Mouse (Mus musculus): ENCODE results near the gene Scp2. TPM values are rescaled to one million over a fixed set of nuclear protein-coding genes. Genes with fewer than 3 reads are reported as not detected.

Gene Scp2
- polyA plus RNA-seq, 1 experiment, result 209 TPM

DNA sequence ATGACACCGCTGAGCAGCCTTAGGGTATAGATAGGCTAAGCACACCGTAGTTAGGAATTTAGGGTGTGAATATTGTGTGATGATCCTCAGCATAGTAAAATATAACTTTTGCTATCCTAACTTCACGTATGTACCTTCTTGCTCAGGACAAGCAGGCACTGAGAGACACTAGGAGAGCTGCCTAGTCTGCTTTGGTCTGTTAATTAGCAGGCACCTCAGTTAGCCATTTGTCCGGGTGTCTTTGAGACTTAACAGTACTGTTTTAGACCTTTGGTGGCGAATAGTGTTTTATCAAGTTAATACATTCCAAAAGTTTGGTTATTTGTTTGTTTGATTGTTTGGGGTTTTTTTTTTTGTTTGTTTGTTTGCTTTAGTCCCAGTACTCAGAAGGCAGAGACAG lies 17.3 kb downstream of the Scp2 start:
- no peak overlapping the region for H3K27ac ChIP-seq (ENCODE audit: insufficient read depth, low read depth, low read length)
- H3K27me3 ChIP-seq (ENCODE audit: control insufficient read depth, insufficient read depth, low read length), result no peaks in the 10 kb centered on the region
- no peaks in the 10 kb centered on the region for H3K36me3 ChIP-seq (ENCODE audit: control insufficient read depth, insufficient read depth, low read length)
- no peaks in the 10 kb centered on the region for H3K4me1 ChIP-seq (ENCODE audit: control insufficient read depth, insufficient read depth, insufficient read length, low read length)
- H3K4me3 ChIP-seq (ENCODE audit: low read depth, low read length), result no peak overlapping the region
- WGBS, result 87% methylated on average over 5 of the region's 5 CpGs
- TF ChIP-seq POLR2A (IDR thresholded peaks at IDR 0.05; ENCODE audit: low read depth, low read length), result no peak
- no peak for TF ChIP-seq CTCF (IDR thresholded peaks at IDR 0.05; ENCODE audit: extremely low read depth, insufficient read length, insufficient replicate concordance, low read depth, low read length)

DNA sequence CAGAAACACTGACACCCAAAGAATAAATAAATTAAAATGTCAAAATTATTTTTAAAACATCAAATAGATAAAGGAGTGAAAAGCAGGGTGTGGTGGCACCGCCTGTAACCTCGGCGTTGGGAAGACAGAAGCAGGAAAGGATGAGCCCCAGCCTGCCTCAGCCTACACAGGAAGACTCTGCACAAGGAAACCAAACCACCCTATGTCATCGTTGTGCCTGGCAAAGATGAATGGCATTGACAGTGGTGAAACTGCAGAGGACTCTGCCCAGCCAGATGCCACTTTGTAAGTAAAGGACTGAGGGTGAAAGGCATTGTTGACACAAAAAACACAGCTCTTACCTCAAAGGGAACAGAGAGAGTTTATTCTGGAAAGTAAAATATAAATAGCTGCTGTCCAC lies 18.5 kb downstream of the Scp2 start:
- Histone ChIP-seq H3K4me3 (ENCODE audit: low read depth, low read length) (no peak overlapping the region), H3K36me3 (ENCODE audit: control insufficient read depth, insufficient read depth, low read length) (no peaks in the 10 kb centered on the region), H3K27ac (ENCODE audit: insufficient read depth, low read depth, low read length) (no peak overlapping the region), H3K27me3 (ENCODE audit: control insufficient read depth, insufficient read depth, low read length) (no peaks in the 10 kb centered on the region), H3K4me1 (ENCODE audit: control insufficient read depth, insufficient read depth, insufficient read length, low read length) (no peaks in the 10 kb centered on the region)
- no peak for TF ChIP-seq CTCF (IDR thresholded peaks at IDR 0.05; ENCODE audit: extremely low read depth, insufficient read length, insufficient replicate concordance, low read depth, low read length)
- 59% methylated on average over 4 of the region's 4 CpGs for WGBS

DNA sequence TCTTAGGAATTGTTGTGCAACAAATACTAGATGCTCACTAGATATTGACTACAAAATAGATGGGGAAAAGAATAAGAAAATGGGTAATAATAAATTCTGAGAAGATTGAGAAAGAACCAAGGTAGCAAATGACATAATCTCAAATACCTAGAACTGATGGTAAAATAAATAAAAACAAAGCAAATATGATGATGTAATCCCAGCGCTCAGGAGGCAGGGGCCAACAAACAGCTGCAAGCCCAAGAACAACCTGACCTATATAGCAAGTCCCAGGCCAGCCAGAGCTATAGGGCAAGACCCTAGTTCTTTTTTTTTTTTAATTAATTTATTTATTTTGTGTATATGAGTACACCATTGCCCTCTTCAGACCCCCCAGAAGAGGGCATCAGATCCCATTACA lies 20.7 kb downstream of the Scp2 start:
- TF ChIP-seq POLR2A (IDR thresholded peaks at IDR 0.05; ENCODE audit: low read depth, low read length), result no peak
- Histone ChIP-seq H3K27ac (ENCODE audit: insufficient read depth, low read depth, low read length) (no peak overlapping the region), H3K4me3 (ENCODE audit: low read depth, low read length) (no peak overlapping the region), H3K4me1 (ENCODE audit: control insufficient read depth, insufficient read depth, insufficient read length, low read length) (no peaks in the 10 kb centered on the region), H3K27me3 (ENCODE audit: control insufficient read depth, insufficient read depth, low read length) (no peaks in the 10 kb centered on the region), H3K36me3 (ENCODE audit: control insufficient read depth, insufficient read depth, low read length) (no peaks in the 10 kb centered on the region)
- WGBS, result 64% methylated on average over 1 of the region's 1 CpGs

DNA sequence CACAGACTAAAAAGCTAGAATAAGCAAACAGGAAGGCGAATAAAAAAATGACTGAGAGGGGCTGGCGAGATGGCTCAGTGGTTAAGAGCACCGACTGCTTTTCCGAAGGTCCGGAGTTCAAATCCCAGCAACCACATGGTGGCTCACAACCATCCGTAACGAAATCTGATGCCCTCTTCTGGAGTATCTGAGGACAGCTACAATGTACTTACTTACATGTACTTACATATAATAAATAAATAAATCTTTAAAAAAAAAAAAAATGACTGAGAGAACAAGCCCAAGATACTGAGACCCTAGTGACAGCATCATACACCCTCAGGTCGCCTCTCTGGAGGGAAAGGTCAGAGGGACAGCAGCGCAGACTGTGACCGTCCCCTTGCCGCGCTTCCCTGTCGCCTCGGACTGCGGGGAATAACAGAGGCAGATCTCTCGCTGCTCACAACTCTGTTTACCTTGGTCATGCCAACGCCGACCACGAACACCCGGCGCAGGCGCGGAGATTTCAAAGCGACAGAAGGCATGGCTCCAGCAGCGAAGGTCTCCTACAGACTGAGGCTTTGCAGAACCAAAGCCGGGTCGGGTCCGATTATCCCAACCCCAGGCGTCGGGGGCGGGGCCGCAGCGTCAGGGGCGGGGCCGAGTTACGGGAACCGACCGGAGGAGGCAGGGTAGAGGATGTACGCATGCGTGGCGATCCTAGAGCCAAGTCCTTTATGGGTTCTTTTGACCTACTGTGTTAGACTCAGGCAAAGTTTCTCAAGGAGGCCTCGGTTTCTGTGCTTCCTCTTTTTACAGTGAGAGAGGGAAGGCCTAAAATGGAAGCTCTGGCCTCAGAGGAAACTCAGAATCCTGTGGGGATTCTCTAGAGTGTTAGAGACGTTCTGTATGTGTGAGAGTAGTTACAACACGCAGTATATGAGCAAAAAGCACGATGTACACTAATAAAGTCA lies 26.6 kb downstream of the Scp2 start:
- no peaks in the 10 kb centered on the region for H3K27me3 ChIP-seq (ENCODE audit: control insufficient read depth, insufficient read depth, low read length)
- peak overlapping the region; percentile 81 for H3K27ac ChIP-seq (ENCODE audit: insufficient read depth, low read depth, low read length)
- 10% methylated on average over 45 of the region's 45 CpGs for WGBS
- no peaks in the 10 kb centered on the region for H3K36me3 ChIP-seq (ENCODE audit: control insufficient read depth, insufficient read depth, low read length)
- TF ChIP-seq CTCF (IDR thresholded peaks at IDR 0.05; ENCODE audit: extremely low read depth, insufficient read length, insufficient replicate concordance, low read depth, low read length) (peak; percentile 7; the same call in 1 of the 2 replicates), POLR2A (IDR thresholded peaks at IDR 0.05; ENCODE audit: low read depth, low read length) (peak; percentile 86; the same call in 1 of the 2 replicates)
- 0 out of 2 replicates have a peak, but pooled peaks cover 3% of the 10 kb centered on the region for H3K4me1 ChIP-seq (ENCODE audit: control insufficient read depth, insufficient read depth, insufficient read length, low read length)
- H3K4me3 ChIP-seq (ENCODE audit: low read depth, low read length), result peak overlapping the region; percentile 99

DNA sequence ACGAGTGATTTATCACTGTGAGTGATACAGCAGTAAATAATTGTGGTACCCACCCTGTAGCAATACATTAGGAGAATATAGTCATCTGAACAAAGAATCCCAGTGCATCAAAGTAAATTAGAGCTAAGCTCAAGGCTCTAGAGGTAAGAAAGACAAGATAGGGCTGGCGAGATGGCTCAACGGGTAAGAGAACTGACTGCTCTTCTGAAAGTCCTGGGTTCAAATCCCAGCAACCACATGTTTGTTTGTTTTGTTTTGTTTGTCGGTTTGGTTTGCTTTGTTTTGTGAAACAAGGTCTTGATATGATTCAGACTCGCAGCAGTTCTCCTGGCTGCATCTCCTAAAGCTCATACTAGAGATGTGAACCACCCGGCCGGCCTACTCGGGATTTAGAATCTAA lies 27.3 kb downstream of the Scp2 start:
- no peaks in the 10 kb centered on the region for H3K27me3 ChIP-seq (ENCODE audit: control insufficient read depth, insufficient read depth, low read length)
- H3K27ac ChIP-seq (ENCODE audit: insufficient read depth, low read depth, low read length), result no peak overlapping the region
- H3K4me1 ChIP-seq (ENCODE audit: control insufficient read depth, insufficient read depth, insufficient read length, low read length), result 0 out of 2 replicates have a peak, but pooled peaks cover 3% of the 10 kb centered on the region
- WGBS, result 87% methylated on average over 8 of the region's 8 CpGs
- no peak for TF ChIP-seq POLR2A (IDR thresholded peaks at IDR 0.05; ENCODE audit: low read depth, low read length)
- no peak for TF ChIP-seq CTCF (IDR thresholded peaks at IDR 0.05; ENCODE audit: extremely low read depth, insufficient read length, insufficient replicate concordance, low read depth, low read length)
- H3K4me3 ChIP-seq (ENCODE audit: low read depth, low read length), result no peak overlapping the region
- H3K36me3 ChIP-seq (ENCODE audit: control insufficient read depth, insufficient read depth, low read length), result peaks cover 2% of the 10 kb centered on the region; the same call in 1 of the 2 replicates

DNA sequence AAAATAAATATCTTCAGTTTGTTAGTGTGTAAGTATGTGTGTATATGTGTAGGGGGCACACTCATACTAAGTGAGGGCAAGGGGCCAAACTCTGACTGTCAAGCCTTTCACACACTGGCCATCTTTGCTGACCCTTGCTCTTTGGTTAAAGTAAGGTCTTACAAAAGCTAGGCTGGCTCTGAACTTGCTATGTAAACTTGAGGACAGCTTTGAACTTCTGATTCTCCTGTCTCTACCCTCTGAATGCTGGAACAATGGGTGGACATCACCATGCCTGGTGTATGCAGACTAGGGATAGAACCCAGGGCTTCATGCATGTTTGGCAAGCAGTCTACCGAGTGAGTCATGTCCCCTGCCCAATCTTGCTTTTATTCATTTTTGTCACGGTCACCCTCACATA lies 28.3 kb downstream of the Scp2 start:
- Histone ChIP-seq H3K4me1 (ENCODE audit: control insufficient read depth, insufficient read depth, insufficient read length, low read length) (0 out of 2 replicates have a peak, but pooled peaks cover 3% of the 10 kb centered on the region), H3K27me3 (ENCODE audit: control insufficient read depth, insufficient read depth, low read length) (no peaks in the 10 kb centered on the region), H3K4me3 (ENCODE audit: low read depth, low read length) (no peak overlapping the region), H3K36me3 (ENCODE audit: control insufficient read depth, insufficient read depth, low read length) (peaks cover 7% of the 10 kb centered on the region), H3K27ac (ENCODE audit: insufficient read depth, low read depth, low read length) (no peak overlapping the region)
- WGBS, result 84% methylated on average over 2 of the region's 2 CpGs
- no peak for TF ChIP-seq CTCF (IDR thresholded peaks at IDR 0.05; ENCODE audit: extremely low read depth, insufficient read length, insufficient replicate concordance, low read depth, low read length)
- no peak for TF ChIP-seq POLR2A (IDR thresholded peaks at IDR 0.05; ENCODE audit: low read depth, low read length)

DNA sequence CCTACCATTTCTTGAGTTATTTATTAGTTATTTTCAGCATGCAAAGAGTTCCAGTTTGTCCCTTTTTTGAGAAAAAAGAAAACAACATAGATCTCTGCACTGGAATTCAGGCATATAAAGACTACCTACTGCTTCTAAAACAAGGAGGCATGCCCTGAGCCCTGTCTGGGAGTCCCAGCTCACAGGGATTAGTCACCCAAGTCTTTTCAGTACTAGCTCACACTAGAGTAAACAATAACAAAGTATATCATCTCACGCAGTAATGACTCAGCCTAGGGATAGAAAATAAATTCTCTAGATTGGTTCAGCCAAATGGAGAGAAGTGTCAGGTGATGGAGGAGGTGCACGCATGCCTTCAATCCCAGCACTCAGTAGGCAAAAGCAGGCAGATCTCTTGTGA lies 34.1 kb downstream of the Scp2 start:
- 83% methylated on average over 2 of the region's 2 CpGs for WGBS
- no peak for TF ChIP-seq CTCF (IDR thresholded peaks at IDR 0.05; ENCODE audit: extremely low read depth, insufficient read length, insufficient replicate concordance, low read depth, low read length)
- TF ChIP-seq POLR2A (IDR thresholded peaks at IDR 0.05; ENCODE audit: low read depth, low read length), result no peak
- Histone ChIP-seq H3K27me3 (ENCODE audit: control insufficient read depth, insufficient read depth, low read length) (no peaks in the 10 kb centered on the region), H3K27ac (ENCODE audit: insufficient read depth, low read depth, low read length) (no peak overlapping the region), H3K4me1 (ENCODE audit: control insufficient read depth, insufficient read depth, insufficient read length, low read length) (no peaks in the 10 kb centered on the region), H3K4me3 (ENCODE audit: low read depth, low read length) (no peak overlapping the region), H3K36me3 (ENCODE audit: control insufficient read depth, insufficient read depth, low read length) (peaks cover 13% of the 10 kb centered on the region)

Measured in small intestine, adult 2 months (tissue).